Mouse (Mus musculus): ENCODE data around the gene Cypt1. TPM values are rescaled to one million over a fixed set of nuclear protein-coding genes. Genes with fewer than 3 reads are reported as not detected.

Cypt1 gene
- total RNA-seq (2015), result not detected in 2 replicates
- total RNA-seq (2017), result not detected in 2 replicates

DNA sequence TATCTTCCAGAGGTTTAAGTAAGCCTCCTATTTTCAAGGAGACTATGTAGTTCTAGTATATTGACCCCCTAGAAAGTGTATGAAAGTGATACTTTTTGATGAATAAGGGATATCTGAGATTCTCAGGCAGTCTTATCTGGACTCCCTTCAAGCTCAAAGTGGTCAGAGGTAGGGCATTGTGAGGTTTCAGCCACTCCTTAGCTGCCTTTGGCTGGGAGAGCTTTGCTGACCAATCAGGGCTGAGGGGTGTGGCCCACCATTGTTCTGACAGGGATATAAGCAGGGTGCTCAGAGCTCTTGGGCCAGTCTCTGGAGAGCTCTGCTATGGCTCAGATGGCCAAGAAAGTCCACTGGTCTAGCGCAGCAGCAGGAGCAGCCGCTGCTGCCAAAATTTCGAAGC, at the start of gene Cypt1:
Cypt1 (plus strand) TSS at position 301 of the 400 bp plus-strand sequence.
- ATAC-seq (ENCODE audit: poor library complexity, severe bottlenecking), result no peak

GRCm38 (mm10) chrX:16546806-16547205, 24.1 kb downstream of the Cypt1 start:
- peak; percentile 64 for ATAC-seq (ENCODE audit: poor library complexity, severe bottlenecking)

DNA sequence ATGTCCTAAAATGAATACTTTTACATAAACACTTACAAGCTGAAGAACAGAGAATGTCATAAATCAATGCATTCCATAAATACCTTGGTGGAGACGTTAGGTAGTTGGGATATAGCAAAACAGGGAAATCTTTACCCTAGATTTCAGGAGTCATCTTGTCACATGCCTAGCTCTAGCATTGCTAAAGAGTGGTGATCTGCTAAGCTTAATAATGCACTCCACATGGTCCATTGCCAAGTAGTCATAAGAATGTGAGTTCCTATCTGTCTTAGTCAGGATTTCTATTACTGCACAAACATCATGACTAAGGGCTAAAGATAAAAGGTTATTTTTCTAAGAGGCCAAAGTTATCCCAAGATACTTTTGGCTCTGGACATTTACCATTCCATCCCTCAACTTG, 34.4 kb downstream of the Cypt1 start:
- ATAC-seq (ENCODE audit: poor library complexity, severe bottlenecking), result no peak

DNA sequence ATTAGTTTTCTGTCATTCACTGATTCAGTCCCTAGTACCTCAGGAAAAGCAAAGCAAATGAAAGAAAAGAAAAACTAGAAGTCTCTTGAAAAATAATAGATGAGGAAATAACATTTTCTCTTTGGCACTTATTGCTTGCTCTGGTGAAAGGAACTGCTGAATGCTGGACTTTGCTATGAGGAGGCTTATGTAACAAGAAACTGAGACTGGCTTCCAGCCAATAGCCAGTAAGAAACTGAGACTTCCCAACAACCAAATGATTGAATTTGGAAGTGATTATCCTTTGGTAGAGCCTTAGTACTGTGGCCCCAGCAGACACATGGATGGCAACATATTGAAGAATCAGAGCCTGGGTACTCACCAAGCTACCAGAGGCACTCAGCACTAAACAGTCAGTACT, 35.8 kb downstream of the Cypt1 start:
- no peak for ATAC-seq (ENCODE audit: poor library complexity, severe bottlenecking)

Other genes starting within 250 kb of the Cypt1 start
- gene Maoa, start 96.8 kb downstream of the Cypt1 start, total RNA-seq (2015), result 1.1 and 1.5 TPM in 2 replicates
- 2.1 TPM in 2 replicates for gene Maoa, start 96.8 kb downstream of the Cypt1 start, total RNA-seq (2017)

Measured in megakaryocyte, adult 5-6 weeks (primary cell).